Mouse (Mus musculus) cortical plate, adult 2 months (tissue): Measurements from ENCODE around the gene Speg. TPM values are rescaled to one million over a fixed set of nuclear protein-coding genes. Genes with fewer than 3 reads are reported as not detected.

Source experiments
- H3K27ac ChIP-seq: fragments of 200-500 bp; 2 replicates; pipeline ENCODE4 v1.5.1; 2012; ENCODE audit warnings: low read length, control low read depth, inconsistent platforms; ENCODE audit not compliant: insufficient read depth
- H3K4me1 ChIP-seq: fragments of 200-500 bp; 2 replicates; pipeline ENCODE4 v1.6.1; 2011; ENCODE audit warnings: low read length; ENCODE audit not compliant: control insufficient read depth, insufficient read depth
- H3K4me3 ChIP-seq: fragments of 200-500 bp; 2 replicates; pipeline ENCODE4 v1.5.1; 2011; ENCODE audit warnings: mild to moderate bottlenecking, low read length, control low read depth; ENCODE audit not compliant: insufficient read depth
- CTCF ChIP-seq: fragments of 200-500 bp; IDR thresholded peaks from 2 replicates; pipeline ENCODE4 v1.5.1; 2011; ENCODE audit warnings: mild to moderate bottlenecking, control low read depth, low read length; ENCODE audit not compliant: insufficient read depth; ENCODE audit errors: extremely low read depth
- POLR2A ChIP-seq: fragments of 200-500 bp; IDR thresholded peaks from 2 replicates; pipeline ENCODE4 v1.6.1; 2011; ENCODE audit warnings: mild to moderate bottlenecking, low read length, control low read depth; ENCODE audit not compliant: insufficient read depth; ENCODE audit errors: extremely low read depth
- polyA plus RNA-seq: library from polyadenylated mRNA; depleted of rRNA; stranded (reverse); fragments of >200 nt; gene quantifications from 2 replicates; pipeline ENCODE4 v1.2.3, GENCODE M21; 2012

The Speg gene
- polyA plus RNA-seq, 1 experiment: 164 TPM

GRCm38 (mm10) chr1:75380951-75381350 lies 5.9 kb downstream of the Speg start:
- no peak overlapping the region for H3K27ac ChIP-seq
- H3K4me3 ChIP-seq: peak overlapping the region; percentile 61; the same call in 1 of the 2 replicates
- TF ChIP-seq POLR2A (no peak), CTCF (no peak)
- H3K4me1 ChIP-seq: 0 out of 2 replicates have a peak, but pooled peaks cover 1% of the 10 kb centered on the region

GRCm38 (mm10) chr1:75381482-75382355 lies 6.6 kb downstream of the Speg start:
- TF ChIP-seq POLR2A: peak; percentile 81; the same call in 1 of the 2 replicates
- TF ChIP-seq CTCF: no peak
- Histone ChIP-seq H3K4me1 (0 out of 2 replicates have a peak, but pooled peaks cover 1% of the 10 kb centered on the region), H3K4me3 (peak overlapping the region; percentile 61), H3K27ac (peak overlapping the region; percentile 98)

- Histone ChIP-seq H3K4me1 (0 out of 2 replicates have a peak, but pooled peaks cover 1% of the 10 kb centered on the region), H3K4me3 (peak overlapping the region; percentile 61), H3K27ac (peak overlapping the region; percentile 57)
- TF ChIP-seq CTCF: no peak
- 0 out of 2 replicates have a peak, but pooled peaks have one; percentile 36 for TF ChIP-seq POLR2A
Observed at GRCm38 (mm10) chr1:75382356-75383071, 7.4 kb downstream of the Speg start.

GRCm38 (mm10) chr1:75384470-75385141 lies 9.5 kb downstream of the Speg start:
- no peak for TF ChIP-seq CTCF
- 0 out of 2 replicates have a peak, but pooled peaks have one; percentile 18 for TF ChIP-seq POLR2A
- Histone ChIP-seq H3K4me1 (0 out of 2 replicates have a peak, but pooled peaks cover 1% of the 10 kb centered on the region), H3K27ac (peak overlapping the region; percentile 97), H3K4me3 (peak overlapping the region; percentile 87)

- TF ChIP-seq CTCF (no peak), POLR2A (peak; percentile 21; the same call in 1 of the 2 replicates)
- Histone ChIP-seq H3K27ac (peak overlapping the region; percentile 97), H3K4me3 (peak overlapping the region; percentile 87), H3K4me1 (0 out of 2 replicates have a peak, but pooled peaks cover 1% of the 10 kb centered on the region)
Observed at GRCm38 (mm10) chr1:75385142-75385730, 10.1 kb downstream of the Speg start.

GRCm38 (mm10) chr1:75386149-75386548 lies 11.1 kb downstream of the Speg start:
- Histone ChIP-seq H3K4me3 (peak overlapping the region; percentile 87), H3K27ac (peak overlapping the region; percentile 89), H3K4me1 (no peaks in the 10 kb centered on the region)
- TF ChIP-seq POLR2A: 0 out of 2 replicates have a peak, but pooled peaks have one; percentile 12
- no peak for TF ChIP-seq CTCF

- no peak for TF ChIP-seq CTCF
- H3K27ac ChIP-seq: peak overlapping the region; percentile 78
- peaks cover 4% of the 10 kb centered on the region; the same call in 1 of the 2 replicates for H3K4me1 ChIP-seq
- H3K4me3 ChIP-seq: peak overlapping the region; percentile 30
Observed at GRCm38 (mm10) chr1:75387469-75387928, 12.4 kb downstream of the Speg start.

GRCm38 (mm10) chr1:75387929-75388897 lies 13.1 kb downstream of the Speg start:
- peak overlapping the region; percentile 78 for H3K27ac ChIP-seq
- H3K4me3 ChIP-seq: peak overlapping the region; percentile 30; the same call in 1 of the 2 replicates
- TF ChIP-seq POLR2A (no peak), CTCF (no peak)
- H3K4me1 ChIP-seq: peaks cover 8% of the 10 kb centered on the region; the same call in 1 of the 2 replicates
